Mouse (Mus musculus): ENCODE measurements around the gene 4930563M21Rik.
"Not testable (repeated sequence)": the region's sequence is repeated elsewhere in the genome, so short reads cannot be mapped to it uniquely, and the experiment has no call there.

4930563M21Rik gene

DNA sequence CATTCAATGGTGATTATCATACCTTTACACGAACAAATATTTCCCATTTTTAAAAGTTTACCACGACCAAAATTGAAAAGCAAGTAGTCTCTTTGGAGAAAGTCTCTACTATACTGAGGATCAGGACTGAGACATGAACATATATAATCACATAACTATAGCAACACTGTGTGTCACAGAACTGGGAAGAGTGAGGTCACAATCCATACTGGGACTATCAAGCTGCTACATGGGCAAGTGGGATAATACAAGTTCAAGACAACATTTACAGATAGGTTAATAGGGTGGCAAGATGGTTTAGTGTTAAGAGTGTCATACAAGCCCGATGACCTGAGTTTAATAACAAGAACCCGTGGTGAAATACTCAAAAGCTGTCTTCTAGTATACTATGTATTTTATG lies at the start of gene 4930563M21Rik:
TSS of gene 4930563M21Rik (minus strand) at position 101 of the 400 bp plus-strand sequence.
- DNase-seq = no peak

DNA sequence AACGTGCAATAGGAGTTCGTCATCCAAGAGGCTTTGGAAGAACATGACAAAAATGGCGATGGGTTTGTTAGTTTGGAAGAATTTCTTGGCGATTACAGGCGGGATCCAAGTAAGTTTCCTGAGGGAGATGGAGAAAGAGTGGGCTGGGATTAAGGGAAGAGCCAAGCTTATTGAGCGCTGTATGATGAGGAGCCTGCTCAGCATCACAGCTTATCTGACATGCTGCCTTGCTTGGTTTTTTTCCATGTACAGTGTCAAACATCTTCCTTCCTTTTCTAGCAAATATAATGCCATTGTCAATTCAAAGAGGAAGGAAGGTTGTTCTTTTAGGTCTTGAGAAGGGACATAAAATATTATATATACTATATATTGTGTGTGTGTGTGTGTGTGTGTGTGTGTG lies 45.8 kb upstream of the 4930563M21Rik start:
- no peak for DNase-seq

DNA sequence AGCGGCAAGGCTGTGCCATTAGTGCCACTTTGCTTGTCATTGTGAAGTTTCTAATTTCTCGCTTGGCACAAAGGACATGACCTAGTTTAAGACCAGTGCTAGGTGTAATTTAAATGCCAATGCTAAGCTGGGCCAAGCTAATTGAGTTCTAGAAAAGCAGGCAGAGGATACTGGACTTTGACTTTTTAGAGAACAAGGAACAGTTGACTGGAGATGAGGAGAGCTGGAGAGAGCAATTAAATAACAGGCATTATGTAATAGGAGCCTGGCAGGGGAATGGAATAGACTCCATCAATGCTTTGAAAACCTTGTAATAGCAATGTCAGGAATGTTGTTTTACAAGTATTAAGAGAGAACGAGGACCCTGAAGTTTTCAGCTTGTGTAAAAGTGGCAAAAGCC lies 43.4 kb upstream of the 4930563M21Rik start:
- DNase-seq = no peak

DNA sequence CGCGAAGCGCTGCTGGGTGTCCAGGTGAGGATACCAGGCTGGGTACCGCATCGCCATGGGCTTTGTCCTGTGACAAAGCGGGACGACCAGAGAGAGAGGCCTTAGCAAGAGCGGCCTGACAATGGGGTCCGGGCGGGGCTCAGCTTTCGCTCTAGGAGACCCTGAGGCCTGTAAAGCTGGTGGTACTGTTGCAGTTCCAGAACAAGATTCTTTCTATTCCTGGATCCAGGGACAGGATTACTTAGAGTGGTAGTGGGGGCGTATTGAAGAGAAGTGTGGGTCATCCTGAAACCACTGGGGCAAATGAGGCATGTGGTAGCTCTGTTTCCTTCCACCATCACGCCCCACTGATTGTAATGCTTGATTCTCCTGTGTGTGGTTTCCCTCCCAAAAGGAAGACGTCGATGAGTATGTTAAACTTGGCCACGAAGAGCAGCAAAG lies 31.9 kb upstream of the 4930563M21Rik start:
- DNase-seq = no peak

DNA sequence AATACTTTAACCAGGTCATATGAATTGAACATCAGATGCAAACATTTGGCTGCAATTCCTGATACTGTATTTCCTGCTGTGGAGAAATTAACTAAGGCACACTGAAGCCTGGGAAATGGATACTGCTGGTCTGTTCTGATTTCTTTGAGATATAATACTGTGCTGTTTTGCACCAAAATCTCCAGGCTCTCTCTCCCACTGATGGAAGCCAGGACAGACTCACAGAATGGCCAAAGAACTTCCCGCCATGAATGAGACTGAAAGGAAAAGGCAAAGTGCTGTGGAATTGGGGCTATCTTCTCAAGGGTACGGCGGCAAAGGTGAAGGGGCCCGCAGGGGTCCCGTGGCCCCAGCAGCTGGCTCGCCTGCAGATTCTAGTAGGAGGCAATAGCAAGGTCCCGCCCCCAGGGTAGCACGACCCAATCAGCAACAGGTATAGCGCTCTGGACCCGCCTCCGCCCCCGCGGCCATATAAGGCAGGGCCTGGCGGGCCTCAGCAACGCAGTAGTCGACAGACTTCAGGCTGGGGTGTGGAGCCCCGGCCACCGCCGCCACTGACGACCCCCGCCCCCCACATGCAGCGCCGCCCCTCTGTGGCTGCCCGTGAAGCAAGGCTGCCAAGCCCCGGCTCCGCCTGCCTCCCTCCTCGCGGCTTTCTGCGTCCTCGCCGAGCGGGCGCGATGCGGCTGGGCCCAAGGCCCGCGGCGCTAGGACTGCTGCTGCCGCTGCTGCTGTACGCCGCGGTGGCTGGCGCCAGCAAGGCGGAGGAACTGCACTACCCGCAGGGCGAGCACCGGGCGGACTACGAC lies 31.2 kb upstream of the 4930563M21Rik start, which contains the start of gene Rcn2:
TSS of gene Rcn2 (plus strand) at position 474 of the 809 bp plus-strand sequence.
- peak; percentile 99 for DNase-seq

DNA sequence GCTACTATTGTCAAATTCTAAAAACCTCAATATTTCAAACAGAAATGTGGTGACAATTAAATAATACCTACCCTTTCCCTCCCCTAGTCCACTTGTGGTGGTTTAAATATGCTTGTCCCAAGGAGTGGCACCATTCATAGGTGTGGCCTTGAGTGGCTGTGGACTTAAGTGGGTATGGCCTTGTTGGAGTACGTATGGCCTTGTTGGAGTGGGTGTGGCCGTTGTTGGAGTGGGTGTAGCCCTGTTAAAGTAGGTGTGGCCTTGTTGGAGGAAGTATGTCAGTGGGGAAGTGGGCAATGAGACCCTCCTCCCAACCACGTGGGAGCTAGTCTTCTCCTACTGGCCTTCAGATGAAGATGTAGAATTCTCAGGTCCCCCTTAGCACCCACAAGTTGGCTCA lies 21.9 kb upstream of the 4930563M21Rik start:
- no peak for DNase-seq

DNA sequence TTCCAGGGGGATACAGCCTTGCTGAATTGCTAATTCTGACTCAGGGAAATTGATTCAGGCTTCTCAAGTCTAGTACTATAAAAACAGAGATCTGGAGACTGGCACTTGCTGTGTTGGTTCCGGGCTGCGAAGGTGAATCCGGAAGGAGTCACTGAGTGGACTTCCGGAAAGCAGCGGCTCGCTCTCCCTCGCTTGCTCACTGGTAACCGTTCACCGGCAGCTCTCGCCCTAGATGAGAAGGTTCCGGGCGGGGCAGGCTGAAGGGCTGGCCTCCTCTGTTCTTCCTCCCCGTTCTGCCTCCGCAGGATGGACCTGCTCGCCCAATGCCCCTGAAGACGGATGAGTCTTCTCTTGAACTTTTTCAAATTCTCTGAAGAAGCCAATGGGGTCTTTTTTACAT lies 16.9 kb upstream of the 4930563M21Rik start:
- no peak for DNase-seq

DNA sequence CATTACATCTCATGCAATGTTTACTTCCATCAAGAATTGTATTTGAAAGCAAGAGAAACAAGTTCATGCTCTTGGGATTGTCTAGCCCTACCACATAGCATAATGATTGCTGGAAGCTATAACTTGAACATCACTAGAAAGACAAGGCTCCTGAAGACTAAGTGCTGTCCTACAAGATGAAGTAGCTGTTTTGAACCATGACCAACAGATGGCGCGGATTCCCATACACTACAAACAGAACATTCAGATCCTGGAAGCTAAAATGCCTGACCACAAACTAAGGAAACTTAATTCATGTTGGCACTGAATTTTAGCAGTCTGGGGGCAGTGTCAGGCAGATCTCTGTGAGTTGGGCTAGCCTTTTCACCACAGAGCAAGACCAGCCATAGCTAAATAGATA lies 14.4 kb upstream of the 4930563M21Rik start:
- no peak for DNase-seq

DNA sequence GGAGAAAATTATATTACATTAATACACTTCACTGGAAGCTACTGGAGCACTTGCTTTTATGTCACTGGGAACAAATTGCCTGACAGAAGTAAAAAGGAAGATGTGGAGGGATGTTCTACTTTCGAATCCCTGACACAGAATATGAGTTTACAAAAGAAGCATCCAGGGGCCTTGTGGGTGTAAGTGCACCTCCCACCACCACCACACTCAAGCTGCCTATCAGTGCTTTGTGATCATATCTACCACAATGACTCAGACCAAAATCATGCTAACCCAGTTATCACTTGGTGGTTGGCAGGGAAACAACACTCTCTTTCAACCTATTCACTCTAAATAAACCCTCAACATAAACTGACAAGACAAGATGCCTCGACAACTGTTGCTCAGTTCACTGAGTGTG lies 5.7 kb downstream of the 4930563M21Rik start:
- not testable (repeated sequence) for DNase-seq

DNA sequence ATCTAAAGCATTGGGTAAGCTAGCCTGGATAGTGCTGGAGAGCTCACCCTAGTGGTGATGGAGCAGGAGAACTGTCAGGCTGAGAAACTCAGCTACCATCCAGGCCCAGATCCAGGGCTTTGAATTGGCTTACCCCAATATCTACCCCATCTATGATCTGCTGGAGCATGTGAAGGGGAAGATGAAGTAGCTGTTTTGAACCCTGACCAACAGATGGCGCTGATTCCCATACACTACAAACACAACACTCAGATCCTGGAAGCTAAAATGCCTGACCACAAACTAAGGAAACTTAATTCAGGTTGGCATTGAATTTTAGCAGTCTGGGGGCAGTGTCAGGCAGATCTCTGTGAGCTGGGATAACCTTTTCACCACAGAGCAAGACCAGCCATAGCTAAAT lies 63.5 kb downstream of the 4930563M21Rik start:
- peak; percentile 62 for DNase-seq

DNA sequence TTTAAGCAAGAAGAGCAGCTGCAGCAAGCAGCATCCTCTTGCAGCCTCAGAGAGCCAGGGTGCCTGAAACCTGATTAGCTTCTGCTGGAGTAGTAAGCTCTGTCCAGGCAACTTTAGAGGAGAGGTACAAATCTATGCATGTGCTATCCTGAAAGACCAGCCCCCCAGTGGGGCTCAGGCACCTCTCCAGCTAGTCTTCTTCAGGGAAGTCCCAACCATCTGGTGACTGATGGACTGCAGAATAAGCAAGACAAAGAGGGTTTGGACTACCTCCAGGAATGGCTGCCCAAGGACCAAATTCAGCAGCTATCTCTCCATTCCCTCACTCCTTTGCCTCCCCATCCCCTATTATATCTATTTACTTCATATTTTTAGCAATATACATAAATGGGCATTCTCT lies 69.0 kb downstream of the 4930563M21Rik start:
- no peak for DNase-seq

DNA sequence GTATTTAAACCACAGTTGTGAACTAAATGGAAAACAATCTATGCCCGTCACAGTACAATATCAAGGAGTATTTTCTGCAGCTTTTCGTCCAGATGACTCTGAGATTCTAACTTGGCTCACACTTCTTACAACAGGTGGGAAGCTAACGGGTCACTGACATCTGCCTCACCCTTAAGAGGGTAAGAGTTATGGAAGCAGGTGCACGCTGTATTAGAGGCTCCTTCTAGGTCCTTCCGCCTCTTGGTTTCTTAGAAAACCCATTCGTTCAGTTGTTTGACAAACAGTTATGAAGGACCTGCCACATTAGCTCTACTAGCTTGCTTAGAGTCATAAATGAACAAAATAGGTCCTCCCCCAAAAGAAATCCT lies 71.7 kb downstream of the 4930563M21Rik start:
- peak; percentile 12 for DNase-seq

DNA sequence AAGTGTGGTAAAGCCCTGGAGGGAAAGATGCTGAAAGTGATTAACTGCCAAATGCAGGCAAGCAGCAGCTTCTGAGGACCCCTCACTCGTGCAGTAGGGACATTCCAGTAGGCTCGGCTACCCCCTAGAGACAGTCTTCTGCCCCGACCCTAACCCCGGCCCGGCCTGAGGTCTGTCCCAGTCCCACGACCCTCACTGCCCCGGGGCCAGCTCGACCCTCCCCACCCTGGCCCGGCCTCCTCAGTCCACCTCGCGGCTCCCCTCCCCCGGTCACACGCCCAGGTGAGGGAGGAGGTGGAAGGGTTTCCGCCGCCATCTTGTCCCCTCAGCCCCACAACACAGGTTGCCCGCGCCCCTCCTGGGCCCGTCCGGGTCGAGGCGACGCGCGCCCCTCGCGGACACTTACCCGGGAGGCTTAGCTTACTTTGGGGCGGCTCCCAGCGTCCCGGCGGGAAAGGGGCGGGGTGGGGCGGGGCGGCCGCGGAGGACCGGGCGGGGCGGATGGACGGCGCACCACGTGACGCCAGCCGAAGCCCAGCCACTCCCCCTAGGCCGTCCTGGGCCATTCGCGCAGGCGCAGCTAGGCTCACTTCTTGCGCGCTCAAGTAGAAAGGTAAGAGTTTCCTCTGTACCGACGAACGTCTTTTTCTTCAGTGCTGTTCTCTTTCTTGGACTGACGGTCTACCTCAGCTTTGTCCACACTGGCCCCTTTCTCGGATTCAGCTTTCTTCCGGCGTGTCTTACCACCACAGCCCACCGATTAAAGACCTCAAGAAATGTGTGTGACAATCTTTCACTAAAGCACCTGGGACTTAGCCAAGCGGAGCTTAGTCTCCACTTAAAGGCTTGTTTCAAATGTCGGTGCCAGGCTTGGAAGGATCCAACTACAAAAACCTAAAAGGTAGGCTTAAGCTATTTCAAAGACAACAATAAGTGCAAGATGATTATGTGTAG lies 72.4 kb downstream of the 4930563M21Rik start, which contains the start of gene Scaper:
TSS of gene Scaper (minus strand) at position 456 of the 954 bp plus-strand sequence.
- peak; percentile 92 for DNase-seq

DNA sequence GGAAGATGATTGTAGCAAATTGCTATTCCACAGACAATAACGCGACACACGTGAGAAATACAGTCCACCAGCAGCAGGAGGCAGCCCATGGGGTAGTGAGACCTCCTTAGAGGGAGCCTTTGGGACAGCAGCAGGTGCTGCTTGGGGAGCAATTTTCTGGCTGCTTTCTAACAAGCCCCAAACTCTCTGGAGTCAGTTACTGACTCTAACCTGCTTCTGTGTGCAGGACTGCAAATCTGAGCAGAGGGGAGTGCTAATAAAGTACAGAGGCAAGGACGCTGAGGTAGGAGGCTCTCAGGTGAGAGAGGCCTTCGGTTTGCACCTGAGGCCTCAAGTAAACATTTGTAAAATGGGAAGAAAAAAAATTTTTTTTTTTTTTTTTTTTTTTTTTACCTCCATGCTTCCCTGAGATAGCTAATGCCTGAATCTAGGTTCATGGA lies 73.1 kb downstream of the 4930563M21Rik start:
- peak; percentile 32 for DNase-seq

DNA sequence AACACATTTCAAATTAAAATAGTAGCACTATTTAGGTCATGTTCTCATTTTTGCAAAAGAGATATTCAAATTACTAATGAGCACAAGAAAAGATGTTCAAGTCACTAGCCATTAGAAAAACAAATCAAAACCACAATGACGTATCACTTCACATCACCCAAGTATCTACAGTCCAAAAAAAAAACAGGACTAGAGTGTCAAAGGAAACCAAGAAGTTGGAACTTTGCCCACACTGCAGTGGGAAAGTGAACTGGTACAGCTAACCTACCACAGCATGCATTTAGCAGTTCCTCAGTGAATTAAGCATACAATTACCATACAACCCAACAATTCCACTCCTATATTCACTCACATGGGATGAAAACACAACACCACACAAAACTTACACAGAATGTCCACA lies 77.9 kb downstream of the 4930563M21Rik start:
- DNase-seq = no peak

DNA sequence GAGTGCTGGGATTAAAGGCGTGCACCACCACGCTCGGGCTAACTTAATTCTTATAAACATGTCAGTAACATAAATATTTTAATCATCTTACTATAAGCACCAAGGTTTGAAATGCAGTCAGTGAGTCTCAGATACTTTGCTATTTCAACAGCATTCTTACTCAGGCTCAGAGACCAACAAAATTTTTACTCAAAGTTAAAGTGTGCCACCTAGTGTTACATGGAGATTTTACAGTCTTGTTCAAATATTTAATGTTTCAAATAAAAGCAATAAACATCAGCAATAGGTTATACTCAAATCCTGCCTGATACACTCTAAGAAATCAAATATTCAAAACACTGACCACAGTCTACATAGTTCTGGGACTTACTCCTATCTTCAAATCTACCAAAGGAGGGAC lies 91.8 kb downstream of the 4930563M21Rik start:
- no peak for DNase-seq

DNA sequence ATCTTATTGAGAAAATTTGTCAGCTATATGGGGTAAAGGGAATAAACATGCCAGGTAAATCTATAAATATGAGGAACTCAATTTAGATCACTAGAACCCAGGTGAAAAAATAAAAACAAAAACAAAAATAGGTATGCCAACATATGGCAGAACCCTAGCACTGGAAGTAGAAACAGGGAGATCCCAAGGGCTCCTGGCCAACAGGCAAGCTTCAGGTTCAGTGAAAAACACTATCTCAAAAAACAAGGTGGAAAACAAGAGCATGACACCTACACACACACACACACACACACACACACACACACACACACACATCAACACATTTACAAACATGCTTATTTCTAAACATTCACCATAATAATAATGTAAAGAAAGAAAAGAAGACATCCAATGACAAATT lies 93.6 kb downstream of the 4930563M21Rik start:
- no peak for DNase-seq

Measured in thymus, postnatal 25 days (tissue).